Mouse (Mus musculus) G1E-ER4 (cell line): ENCODE measurements around the gene Fktn. TPM values are rescaled to one million over a fixed set of nuclear protein-coding genes. Genes with fewer than 3 reads are reported as not detected.

Experiments used
- GATA1 ChIP-seq: IDR thresholded peaks from one replicate; pipeline ENCODE4 v1.8.0; 2012; ENCODE audit warnings: low read length, inconsistent platforms
- polyA plus RNA-seq: library from polyadenylated mRNA; stranded (reverse); fragments of >175 nt; gene quantifications from 2 replicates; pipeline ENCODE4 v1.2.3, GENCODE M21; 2012

Gene Fktn
- polyA plus RNA-seq: 0.36 and 0.38 TPM in 2 replicates

DNA sequence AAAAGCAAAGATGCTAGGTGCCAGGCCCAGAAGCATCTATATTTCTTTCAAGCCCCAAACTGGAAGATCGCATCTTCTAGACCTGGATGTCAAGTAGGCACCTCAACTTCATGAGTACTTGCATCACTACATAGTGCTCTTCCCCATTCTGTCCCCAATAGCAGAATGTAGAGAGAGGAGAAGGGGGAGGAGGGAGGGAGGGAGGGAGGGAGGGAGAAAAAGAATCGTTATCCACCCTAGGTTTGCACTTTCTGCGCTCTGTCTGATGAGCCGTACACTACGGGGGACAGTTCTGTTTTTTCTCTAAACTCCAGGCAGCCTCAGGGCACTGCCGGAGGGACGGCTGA, at the start of gene Fktn:
Gene Fktn, plus strand, starts transcription at position 295 of the 347 bp plus-strand sequence.
- TF ChIP-seq GATA1: no peak

DNA sequence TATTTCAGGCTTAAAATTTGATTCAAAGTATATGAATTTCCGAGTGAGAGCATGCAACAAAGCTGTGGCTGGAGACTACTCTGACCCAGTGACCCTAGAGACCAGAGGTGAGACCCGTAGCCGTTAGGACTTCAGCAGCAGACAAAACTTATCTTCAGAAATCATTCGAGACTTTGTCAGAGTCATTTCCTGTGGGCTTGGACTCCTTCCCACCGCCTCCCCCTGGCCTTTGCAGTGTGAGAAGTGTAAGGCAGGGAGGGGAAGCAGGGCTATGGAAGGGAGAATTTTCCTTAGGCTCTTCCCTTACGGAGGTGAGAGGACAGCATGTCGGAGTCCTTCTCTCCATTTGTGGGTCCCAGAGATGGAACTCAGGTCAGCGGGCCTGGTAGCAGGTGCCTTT, 31.7 kb upstream of the Fktn start:
- no peak for TF ChIP-seq GATA1

- TF ChIP-seq GATA1: no peak
These were observed 24.8 kb upstream of the Fktn start for GRCm38 (mm10) chr4:53688965-53689364.

DNA sequence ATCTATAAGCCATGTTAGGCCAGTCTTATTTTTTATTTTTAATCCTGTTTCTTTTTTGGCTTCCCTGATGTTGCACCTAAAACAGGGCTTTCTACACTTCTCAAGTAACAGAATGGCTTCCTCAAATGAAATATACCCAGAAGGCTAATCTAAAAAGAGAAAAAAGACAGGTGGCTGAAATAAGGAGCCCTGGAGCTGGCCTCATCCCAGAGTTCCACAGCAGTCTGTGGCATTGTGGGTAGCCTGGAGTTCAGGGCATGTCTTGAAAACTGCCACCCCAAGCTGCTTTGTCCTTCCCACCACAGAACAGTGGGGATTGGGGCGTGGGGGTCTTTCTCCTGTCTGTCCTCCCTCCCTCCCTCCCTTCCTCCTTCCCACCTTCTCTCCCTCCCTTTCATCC, 22.4 kb upstream of the Fktn start:
- TF ChIP-seq GATA1: no peak

- no peak for TF ChIP-seq GATA1
These were observed 3.8 kb upstream of the Fktn start for GRCm38 (mm10) chr4:53710021-53710420.

DNA sequence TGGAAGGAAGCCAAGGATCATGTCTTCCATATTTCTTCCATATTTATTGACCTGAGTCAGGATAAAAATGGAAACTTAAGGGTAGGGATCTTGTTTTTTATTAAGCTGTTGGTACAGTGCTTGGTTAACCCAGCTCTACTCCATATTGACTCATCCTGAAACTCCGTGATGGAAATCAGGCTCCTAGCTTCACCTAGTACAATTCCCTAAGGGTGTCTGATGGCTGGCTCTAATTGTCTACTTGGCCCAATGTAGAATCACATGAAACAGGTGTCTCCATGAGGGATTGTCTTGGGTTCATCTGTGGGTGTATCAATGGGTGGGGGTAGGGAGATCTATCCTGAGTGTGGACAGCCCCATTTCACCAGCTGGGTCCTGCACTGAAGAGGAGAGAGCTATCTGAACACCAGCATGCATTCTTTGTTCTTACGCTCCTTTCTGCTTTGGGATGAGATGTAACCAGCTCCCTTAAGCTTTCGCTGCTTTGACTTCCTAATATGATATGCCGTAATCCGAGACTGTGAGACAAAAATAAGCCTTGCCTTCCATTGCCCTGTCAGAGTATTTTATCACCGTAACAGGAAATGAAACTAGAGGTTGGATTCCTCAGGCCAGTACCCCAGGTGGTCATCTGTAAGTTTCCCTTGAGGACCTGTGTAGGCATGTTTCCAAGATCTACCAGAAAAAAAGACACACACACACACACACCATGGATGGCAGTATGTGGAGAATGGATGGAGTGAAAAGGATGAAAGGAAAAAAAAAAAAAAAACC, 3.1 kb upstream of the Fktn start:
- no peak for TF ChIP-seq GATA1

DNA sequence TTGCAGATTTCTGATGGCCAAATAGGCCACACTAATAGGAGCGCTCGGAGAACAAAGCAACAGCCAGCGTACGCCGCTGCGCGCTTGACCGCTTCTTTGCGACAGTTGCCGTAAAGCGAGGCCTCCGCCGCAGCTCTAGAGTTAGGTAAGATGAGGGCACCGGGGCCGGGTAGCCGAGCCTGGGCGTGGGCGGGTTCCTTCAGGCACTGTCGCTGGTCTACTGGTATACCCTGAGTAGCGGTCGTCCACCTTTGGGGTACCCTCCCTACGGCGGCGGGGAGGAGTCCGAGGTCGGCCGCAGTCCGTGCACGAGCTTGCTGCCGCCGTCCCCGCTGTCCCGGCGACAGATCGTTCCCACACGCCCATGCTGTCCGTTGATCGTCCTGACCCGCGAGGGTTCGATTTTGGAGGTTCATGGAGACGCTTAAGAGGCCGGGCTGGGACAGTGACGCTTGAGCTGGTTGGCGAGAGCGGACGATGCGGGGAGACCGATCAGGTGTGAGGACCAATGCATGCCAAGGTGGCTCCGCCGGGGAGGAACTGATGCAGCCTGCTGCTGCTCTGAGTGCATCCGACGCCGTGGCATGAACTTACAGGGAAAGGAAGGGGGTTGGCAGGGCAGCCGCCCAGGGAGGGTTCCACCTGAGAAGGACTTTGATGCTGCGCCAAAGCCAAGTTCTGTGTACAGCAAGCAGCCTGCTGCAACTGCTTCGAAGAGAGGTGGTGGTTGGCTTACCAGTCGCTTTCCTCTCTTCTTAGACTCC, 435 bp downstream of the Fktn start:
- no peak for TF ChIP-seq GATA1

GRCm38 (mm10) chr4:53715977-53716376, 2.2 kb downstream of the Fktn start:
- TF ChIP-seq GATA1: no peak

DNA sequence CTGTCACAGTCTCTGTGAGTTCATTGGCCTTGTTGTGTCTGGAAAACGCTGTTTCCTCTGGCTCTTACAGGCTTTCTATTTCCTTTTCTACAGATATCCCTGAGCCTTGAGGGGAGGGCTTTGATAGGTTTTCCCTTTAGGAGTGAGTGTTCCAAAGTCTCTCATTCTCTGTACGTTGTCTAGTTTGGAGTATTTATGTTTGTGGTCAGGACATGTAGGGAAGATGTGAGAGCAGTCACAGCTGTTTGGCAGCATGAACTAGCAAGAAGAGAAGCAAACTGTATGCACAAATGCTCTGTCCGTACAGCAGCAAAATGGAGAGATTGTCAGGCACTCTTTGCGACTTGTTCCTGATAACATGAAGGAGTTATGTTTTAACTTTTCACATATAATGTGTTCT, 3.7 kb downstream of the Fktn start:
- no peak for TF ChIP-seq GATA1

- TF ChIP-seq GATA1: no peak
These were observed 4.5 kb downstream of the Fktn start for GRCm38 (mm10) chr4:53718261-53718660.

GRCm38 (mm10) chr4:53722506-53722905, 8.7 kb downstream of the Fktn start:
- no peak for TF ChIP-seq GATA1

GRCm38 (mm10) chr4:53728121-53728520, 14.3 kb downstream of the Fktn start:
- no peak for TF ChIP-seq GATA1

DNA sequence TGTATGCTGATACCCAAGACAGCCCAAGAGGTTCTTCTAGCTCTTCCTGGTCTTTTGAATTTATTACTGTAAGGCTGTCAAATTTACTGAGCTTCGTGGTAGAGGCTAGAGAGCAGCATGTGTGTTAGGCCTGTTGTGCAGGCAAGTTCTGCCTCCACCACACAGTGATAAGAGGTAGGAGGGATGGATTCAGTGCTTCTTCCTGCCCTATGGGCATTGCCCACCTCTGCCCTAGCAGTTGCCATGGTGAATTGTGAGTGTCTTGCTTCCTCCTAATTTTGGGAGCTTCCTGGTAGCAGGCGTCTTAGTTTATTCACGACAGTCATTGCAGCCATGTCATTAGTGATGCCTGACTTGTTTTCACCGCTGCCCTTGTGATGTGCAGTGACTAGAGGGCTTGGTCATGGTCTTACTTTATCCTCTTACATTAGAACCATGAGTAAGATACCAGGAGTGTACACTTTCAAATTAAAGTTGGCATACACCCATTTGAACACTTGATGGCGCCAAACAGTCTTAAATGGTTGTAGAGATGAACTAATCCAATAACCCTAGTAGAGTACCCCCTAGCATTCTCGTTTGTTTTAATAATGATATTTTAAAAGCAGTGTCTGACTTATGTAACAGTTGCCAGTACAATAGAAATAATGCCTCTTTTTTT, 25.3 kb downstream of the Fktn start:
- TF ChIP-seq GATA1: no peak

DNA sequence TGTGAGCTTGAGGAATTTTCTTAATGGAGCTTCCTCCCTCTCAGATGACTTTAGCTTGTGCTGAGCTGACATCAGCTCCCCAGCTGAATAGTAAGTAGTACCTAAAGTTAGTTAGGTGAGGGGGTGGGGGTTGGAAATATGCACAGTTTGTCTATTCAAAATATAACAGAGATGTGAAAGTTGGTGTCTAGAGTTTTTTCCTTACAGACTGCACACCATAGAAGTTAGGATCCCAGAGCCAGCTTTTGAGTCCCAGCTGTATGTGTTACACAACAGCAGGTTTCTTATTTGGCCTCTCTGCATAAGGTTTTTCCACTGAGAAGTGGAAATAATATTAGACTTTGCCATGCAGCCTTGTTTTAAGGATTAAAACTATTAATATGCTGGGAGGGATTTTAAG, 36.0 kb downstream of the Fktn start:
- no peak for TF ChIP-seq GATA1

- TF ChIP-seq GATA1: no peak
These were observed 36.8 kb downstream of the Fktn start for GRCm38 (mm10) chr4:53750391-53751120.

GRCm38 (mm10) chr4:53757030-53757429, 43.2 kb downstream of the Fktn start:
- no peak for TF ChIP-seq GATA1
